Mouse (Mus musculus): ENCODE results near the gene Ccdc92. TPM values are rescaled to one million over a fixed set of nuclear protein-coding genes. Genes with fewer than 3 reads are reported as not detected.

Gene Ccdc92
- polyA plus RNA-seq, 1 experiment, result 21.5 TPM

- 75% methylated on average over 8 of the region's 8 CpGs for WGBS
- DNase-seq, result no peak
- no peaks in the 10 kb centered on the region for H3K4me1 ChIP-seq (ENCODE audit: control insufficient read depth, insufficient read depth, low read length)
- TF ChIP-seq POLR2A (IDR thresholded peaks at IDR 0.05; ENCODE audit: borderline replicate concordance, extremely low read depth, low read depth, low read length) (no peak), CTCF (IDR thresholded peaks at IDR 0.05; ENCODE audit: insufficient read depth, low read length) (no peak)
- H3K4me3 ChIP-seq (replicated peaks; ENCODE audit: extremely low read depth, low read depth, low read length), result no peak overlapping the region
Observed at GRCm38 (mm10) chr5:124843386-124843785, 18.8 kb downstream of the Ccdc92 start.

- no peak for DNase-seq
- WGBS, result 65% methylated on average over 2 of the region's 2 CpGs
- H3K4me3 ChIP-seq (replicated peaks; ENCODE audit: extremely low read depth, low read depth, low read length), result no peak overlapping the region
- TF ChIP-seq CTCF (IDR thresholded peaks at IDR 0.05; ENCODE audit: insufficient read depth, low read length), result no peak
- TF ChIP-seq POLR2A (IDR thresholded peaks at IDR 0.05; ENCODE audit: borderline replicate concordance, extremely low read depth, low read depth, low read length), result no peak
- no peaks in the 10 kb centered on the region for H3K4me1 ChIP-seq (ENCODE audit: control insufficient read depth, insufficient read depth, low read length)
Observed at GRCm38 (mm10) chr5:124840669-124841068, 21.6 kb downstream of the Ccdc92 start.

DNA sequence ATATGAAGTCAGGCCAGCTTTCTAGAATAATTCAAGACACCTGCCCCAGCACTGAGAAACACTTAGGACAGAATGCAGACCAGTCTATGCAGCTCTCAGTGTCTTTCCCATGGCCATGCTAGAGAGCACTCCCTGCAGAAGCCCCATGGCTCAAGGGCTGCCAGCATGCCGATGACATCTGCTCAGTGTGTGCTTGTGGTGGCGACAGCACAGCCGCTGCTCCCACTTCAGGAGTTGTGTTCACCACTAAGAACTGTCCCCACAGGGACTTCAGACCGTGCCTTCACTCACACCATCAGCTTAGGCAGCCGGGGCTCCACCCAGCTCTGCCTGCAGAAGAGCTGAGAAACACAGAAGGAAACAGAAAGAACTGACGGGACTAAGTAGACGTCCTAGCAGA lies 22.0 kb downstream of the Ccdc92 start:
- 63% methylated on average over 7 of the region's 7 CpGs for WGBS
- no peak for DNase-seq

GRCm38 (mm10) chr5:124836621-124837020 lies 25.6 kb downstream of the Ccdc92 start:
- 56% methylated on average over 4 of the region's 4 CpGs for WGBS
- DNase-seq, result no peak
- Histone ChIP-seq H3K4me3 (replicated peaks; ENCODE audit: extremely low read depth, low read depth, low read length) (no peak overlapping the region), H3K4me1 (ENCODE audit: control insufficient read depth, insufficient read depth, low read length) (no peaks in the 10 kb centered on the region)
- TF ChIP-seq CTCF (IDR thresholded peaks at IDR 0.05; ENCODE audit: insufficient read depth, low read length) (no peak), POLR2A (IDR thresholded peaks at IDR 0.05; ENCODE audit: borderline replicate concordance, extremely low read depth, low read depth, low read length) (no peak)

More for the DNA sequence above, 22.0 kb downstream of the Ccdc92 start:
- Histone ChIP-seq H3K4me3 (replicated peaks; ENCODE audit: extremely low read depth, low read depth, low read length) (no peak overlapping the region), H3K4me1 (ENCODE audit: control insufficient read depth, insufficient read depth, low read length) (no peaks in the 10 kb centered on the region)
- TF ChIP-seq CTCF (IDR thresholded peaks at IDR 0.05; ENCODE audit: insufficient read depth, low read length) (no peak), POLR2A (IDR thresholded peaks at IDR 0.05; ENCODE audit: borderline replicate concordance, extremely low read depth, low read depth, low read length) (no peak)

GRCm38 (mm10) chr5:124836075-124836474 lies 26.1 kb downstream of the Ccdc92 start:
- DNase-seq, result no peak
- TF ChIP-seq CTCF (IDR thresholded peaks at IDR 0.05; ENCODE audit: insufficient read depth, low read length) (no peak), POLR2A (IDR thresholded peaks at IDR 0.05; ENCODE audit: borderline replicate concordance, extremely low read depth, low read depth, low read length) (no peak)
- WGBS, result 85% methylated on average over 10 of the region's 10 CpGs
- H3K4me1 ChIP-seq (ENCODE audit: control insufficient read depth, insufficient read depth, low read length), result no peaks in the 10 kb centered on the region
- no peak overlapping the region for H3K4me3 ChIP-seq (replicated peaks; ENCODE audit: extremely low read depth, low read depth, low read length)

- WGBS, result 96% methylated on average over 15 of the region's 15 CpGs
- TF ChIP-seq POLR2A (IDR thresholded peaks at IDR 0.05; ENCODE audit: borderline replicate concordance, extremely low read depth, low read depth, low read length) (no peak), CTCF (IDR thresholded peaks at IDR 0.05; ENCODE audit: insufficient read depth, low read length) (no peak)
- no peak for DNase-seq
- Histone ChIP-seq H3K4me3 (replicated peaks; ENCODE audit: extremely low read depth, low read depth, low read length) (no peak overlapping the region), H3K4me1 (ENCODE audit: control insufficient read depth, insufficient read depth, low read length) (no peaks in the 10 kb centered on the region)
Observed at GRCm38 (mm10) chr5:124835218-124835617, 27.0 kb downstream of the Ccdc92 start.

DNA sequence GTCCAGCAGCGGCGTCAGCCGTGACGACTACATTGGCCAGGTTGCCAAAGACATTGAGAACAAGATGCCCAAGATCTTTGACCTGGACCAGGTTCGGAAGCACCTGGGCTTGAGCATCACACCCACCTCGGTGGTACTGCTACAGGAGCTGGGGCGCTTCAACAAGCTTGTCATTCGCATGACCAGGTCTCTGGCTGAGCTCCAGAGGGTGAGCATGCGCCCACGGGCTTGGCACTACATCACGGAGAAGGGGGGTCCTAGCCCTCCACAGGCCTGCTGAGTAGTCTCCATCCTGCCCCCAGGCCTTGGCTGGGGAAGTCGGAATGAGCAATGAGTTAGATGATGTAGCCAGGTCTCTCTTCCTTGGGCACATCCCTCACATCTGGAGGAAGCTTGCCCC lies 31.9 kb downstream of the Ccdc92 start:
- DNase-seq, result no peak
- no peak overlapping the region for H3K4me3 ChIP-seq (replicated peaks; ENCODE audit: extremely low read depth, low read depth, low read length)
- 90% methylated on average over 12 of the region's 12 CpGs for WGBS
- no peaks in the 10 kb centered on the region for H3K4me1 ChIP-seq (ENCODE audit: control insufficient read depth, insufficient read depth, low read length)
- TF ChIP-seq POLR2A (IDR thresholded peaks at IDR 0.05; ENCODE audit: borderline replicate concordance, extremely low read depth, low read depth, low read length) (no peak), CTCF (IDR thresholded peaks at IDR 0.05; ENCODE audit: insufficient read depth, low read length) (no peak)

DNA sequence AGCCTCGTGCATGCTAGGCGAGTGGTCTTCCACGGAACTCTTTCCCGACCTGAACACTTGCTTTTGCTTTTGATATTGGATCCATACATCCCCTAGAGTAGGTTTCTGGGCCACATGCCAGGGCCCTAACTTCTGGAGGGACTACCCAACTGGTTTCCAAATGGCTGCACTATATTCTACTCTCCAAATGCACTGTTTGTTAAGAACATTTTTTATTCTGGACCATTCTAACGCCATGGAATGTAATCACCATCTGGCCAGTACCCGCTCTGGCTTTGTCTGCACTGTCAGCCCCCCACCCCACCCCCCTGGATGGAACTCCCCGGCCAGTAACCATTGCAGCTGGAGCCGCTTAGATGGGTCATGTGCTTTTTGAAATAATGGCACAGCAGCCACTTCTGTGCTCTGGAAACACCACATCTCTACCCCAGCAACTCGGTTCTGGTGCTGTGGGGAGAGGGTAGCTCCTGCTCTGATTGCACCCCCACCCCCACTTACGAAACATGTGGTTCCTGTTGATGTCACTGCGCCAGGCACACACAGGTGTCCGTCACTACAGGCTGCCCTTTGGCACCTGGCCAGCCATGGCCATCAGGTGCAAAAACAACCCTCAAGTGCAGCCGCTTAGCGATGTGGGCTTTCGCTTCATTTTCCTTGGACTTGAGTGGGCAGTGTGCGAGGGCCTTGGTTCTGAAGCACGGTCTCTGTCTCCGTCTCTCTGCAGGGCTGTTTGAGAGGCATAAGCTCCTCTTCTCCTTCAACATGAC lies 39.9 kb downstream of the Ccdc92 start:
- DNase-seq, result no peak
- Histone ChIP-seq H3K4me3 (replicated peaks; ENCODE audit: extremely low read depth, low read depth, low read length) (no peak overlapping the region), H3K4me1 (ENCODE audit: control insufficient read depth, insufficient read depth, low read length) (no peaks in the 10 kb centered on the region)
- 66% methylated on average over 18 of the region's 18 CpGs for WGBS
- TF ChIP-seq CTCF (IDR thresholded peaks at IDR 0.05; ENCODE audit: insufficient read depth, low read length) (no peak), POLR2A (IDR thresholded peaks at IDR 0.05; ENCODE audit: borderline replicate concordance, extremely low read depth, low read depth, low read length) (no peak)

- TF ChIP-seq CTCF (IDR thresholded peaks at IDR 0.05; ENCODE audit: insufficient read depth, low read length) (no peak), POLR2A (IDR thresholded peaks at IDR 0.05; ENCODE audit: borderline replicate concordance, extremely low read depth, low read depth, low read length) (no peak)
- Histone ChIP-seq H3K4me3 (replicated peaks; ENCODE audit: extremely low read depth, low read depth, low read length) (no peak overlapping the region), H3K4me1 (ENCODE audit: control insufficient read depth, insufficient read depth, low read length) (no peaks in the 10 kb centered on the region)
- 69% methylated on average over 15 of the region's 15 CpGs for WGBS
- no peak for DNase-seq
Observed at GRCm38 (mm10) chr5:124817050-124817449, 45.2 kb downstream of the Ccdc92 start.

DNA sequence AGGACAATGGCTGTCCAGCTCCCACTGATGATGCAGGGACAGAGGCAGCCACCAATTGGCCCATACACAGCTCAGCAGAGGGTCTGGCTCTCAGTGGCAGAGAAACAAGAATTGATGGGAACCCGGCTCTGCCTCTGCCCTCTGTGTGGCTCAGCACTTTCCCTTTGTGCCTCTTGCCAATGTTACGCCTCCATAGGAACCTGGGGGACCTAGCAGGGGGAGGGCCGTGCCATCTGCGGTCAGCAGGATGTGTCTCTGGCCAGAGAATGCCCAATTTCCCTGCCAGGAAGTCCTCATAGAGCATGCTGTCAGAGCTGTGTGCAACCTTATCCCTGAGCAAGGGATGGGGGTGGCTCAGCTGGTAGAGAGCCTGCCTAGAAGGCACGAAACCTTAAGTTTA lies 47.4 kb downstream of the Ccdc92 start:
- no peak for DNase-seq
- Histone ChIP-seq H3K4me3 (replicated peaks; ENCODE audit: extremely low read depth, low read depth, low read length) (no peak overlapping the region), H3K4me1 (ENCODE audit: control insufficient read depth, insufficient read depth, low read length) (no peaks in the 10 kb centered on the region)
- WGBS, result 45% methylated on average over 5 of the region's 5 CpGs
- TF ChIP-seq CTCF (IDR thresholded peaks at IDR 0.05; ENCODE audit: insufficient read depth, low read length) (no peak), POLR2A (IDR thresholded peaks at IDR 0.05; ENCODE audit: borderline replicate concordance, extremely low read depth, low read depth, low read length) (no peak)

Measured in lung, adult 2 months (tissue).